Mouse (Mus musculus) ES-E14 (cell line): ENCODE data around the gene Agps. TPM values are rescaled to one million over a fixed set of nuclear protein-coding genes. Genes with fewer than 3 reads are reported as not detected.

Experiments
- DNase-seq: peaks from one replicate; pipeline ENCODE4 v3.0.0-alpha.2; 2013; ENCODE audit warnings: low read depth, low spot score
- H3K27ac ChIP-seq: 2 replicates; pipeline ENCODE4 v1.5.1; 2012; ENCODE audit warnings: low read depth, mild to moderate bottlenecking, low read length, moderate library complexity, mixed read lengths; ENCODE audit not compliant: poor library complexity, insufficient read depth, severe bottlenecking
- H3K36me3 ChIP-seq: 2 replicates; pipeline ENCODE4 v1.6.1; 2012; ENCODE audit warnings: mild to moderate bottlenecking, low read length, moderate library complexity, mixed read lengths; ENCODE audit not compliant: control insufficient read depth, poor library complexity, insufficient read depth, severe bottlenecking
- H3K4me1 ChIP-seq, 2 experiments: fragments of 150-350 bp in 1 of 2; sonication (generic) in 1 of 2; 2 replicates each; pipeline ENCODE4 v1.6.1; 2012; ENCODE audit warnings: low read length in 2 of 2, mild to moderate bottlenecking in 1 of 2, mixed read lengths in 1 of 2; ENCODE audit not compliant: control insufficient read depth in 2 of 2, insufficient read depth in 2 of 2, poor library complexity in 1 of 2
- H3K4me3 ChIP-seq, 2 experiments: fragments of 150-350 bp in 1 of 2; sonication (generic) in 1 of 2; 2 replicates each; pipeline ENCODE4 v1.5.1; 2012; ENCODE audit warnings: low read length in 2 of 2, low read depth in 1 of 2, mild to moderate bottlenecking in 1 of 2, mixed read lengths in 1 of 2; ENCODE audit not compliant: insufficient read depth in 1 of 2, poor library complexity in 1 of 2, severe bottlenecking in 1 of 2
- H3K9ac ChIP-seq: 2 replicates; pipeline ENCODE4 v1.6.1; 2012; ENCODE audit warnings: low read depth, mild to moderate bottlenecking, low read length, mixed read lengths; ENCODE audit not compliant: poor library complexity, insufficient read depth, severe bottlenecking
- H3K9me3 ChIP-seq: fragments of 150-350 bp; sonication (generic); 2 replicates; pipeline ENCODE4 v1.6.1; 2012; ENCODE audit warnings: low read depth, mild to moderate bottlenecking, low read length; ENCODE audit not compliant: control insufficient read depth, insufficient read depth
- CHD2 ChIP-seq: IDR thresholded peaks from 2 replicates; pipeline ENCODE4 v1.6.1; 2014; ENCODE audit warnings: mild to moderate bottlenecking, low read depth, low read length, inconsistent platforms
- HCFC1 ChIP-seq: IDR thresholded peaks from 2 replicates; pipeline ENCODE4 v1.6.1; 2012; ENCODE audit warnings: low read length, inconsistent platforms, borderline replicate concordance; ENCODE audit not compliant: insufficient read depth
- MAFK ChIP-seq: IDR thresholded peaks from 2 replicates; pipeline ENCODE4 v1.6.1; 2014; ENCODE audit warnings: mild to moderate bottlenecking, low read depth, low read length, inconsistent platforms; ENCODE audit not compliant: insufficient read depth
- ZC3H11A ChIP-seq: IDR thresholded peaks from 2 replicates; pipeline ENCODE4 v1.6.1; 2012; ENCODE audit warnings: low read depth, mild to moderate bottlenecking, inconsistent platforms, low read length, borderline replicate concordance
- ZNF384 ChIP-seq: IDR thresholded peaks from 2 replicates; pipeline ENCODE4 v1.6.1; 2012; ENCODE audit warnings: low read depth, low read length, inconsistent platforms
- in situ Hi-C, 2 experiments: fragments of 600-800 bp; cut with MboI; formaldehyde crosslinking; loops; one replicate each; pipeline ENCODE4 v1.15.1; 2025; ENCODE audit warnings: low sequenced_read_pairs in 2 of 2, inconsistent platforms in 1 of 2; ENCODE audit not compliant: unreplicated experiment in 2 of 2
- total RNA-seq: library from RNA; depleted of rRNA; stranded (reverse); fragments of 300-350 nt; gene quantifications from 2 replicates; pipeline ENCODE4 v1.2.3, GENCODE M21; 2012

Agps gene
- total RNA-seq, 1 experiment: 101 TPM

- Histone ChIP-seq H3K4me1 (no peaks in the 10 kb centered on the region; a peak in 1 of 4 replicates), H3K9ac (no peak overlapping the region), H3K4me3 (no peak overlapping the region), H3K36me3 (no peaks in the 10 kb centered on the region; the same call in 1 of the 2 replicates), H3K9me3 (no peaks in the 10 kb centered on the region), H3K27ac (no peak overlapping the region)
- DNase-seq: no peak
- in situ Hi-C loops: no loop called here
- TF ChIP-seq MAFK: no peak
- no peak for TF ChIP-seq CHD2
- TF ChIP-seq ZNF384: no peak
- TF ChIP-seq HCFC1: no peak
Observed at GRCm38 (mm10) chr2:75852483-75852882, 20.5 kb downstream of the Agps start.

GRCm38 (mm10) chr2:75854136-75854535 lies 22.2 kb downstream of the Agps start:
- TF ChIP-seq CHD2 (no peak), ZC3H11A (no peak), HCFC1 (no peak), MAFK (no peak), ZNF384 (no peak)
- no peak for DNase-seq
- H3K9me3 ChIP-seq: no peaks in the 10 kb centered on the region
- in situ Hi-C loops: no loop called here
- no peak overlapping the region for H3K27ac ChIP-seq
- no peak overlapping the region for H3K4me3 ChIP-seq
- no peaks in the 10 kb centered on the region; a peak in 1 of 4 replicates for H3K4me1 ChIP-seq
- no peaks in the 10 kb centered on the region; the same call in 1 of the 2 replicates for H3K36me3 ChIP-seq
- H3K9ac ChIP-seq: no peak overlapping the region

GRCm38 (mm10) chr2:75861115-75861514 lies 29.1 kb downstream of the Agps start:
- no peaks in the 10 kb centered on the region for H3K9me3 ChIP-seq
- H3K9ac ChIP-seq: no peak overlapping the region
- H3K4me3 ChIP-seq: no peak overlapping the region
- in situ Hi-C loops: no loop called here
- H3K27ac ChIP-seq: no peak overlapping the region
- peaks cover 5% of the 10 kb centered on the region for H3K36me3 ChIP-seq
- H3K4me1 ChIP-seq: peaks cover 0 to 14% of the 10 kb centered on the region in 2 experiments; a peak in 3 of 4 replicates
- peak; percentile 56 for DNase-seq
- TF ChIP-seq CHD2 (no peak), ZNF384 (peak; percentile 76)

GRCm38 (mm10) chr2:75869604-75870003 lies 37.6 kb downstream of the Agps start:
- peak; percentile 51 for TF ChIP-seq CHD2
- no peak for TF ChIP-seq MAFK
- TF ChIP-seq ZC3H11A: no peak
- TF ChIP-seq ZNF384: no peak
- in situ Hi-C loops: no loop called here
- Histone ChIP-seq H3K36me3 (peaks cover 4% of the 10 kb centered on the region), H3K4me3 (peak overlapping the region; percentile 14 to 21; a peak in 3 of 4 replicates), H3K4me1 (peaks cover 12 to 27% of the 10 kb centered on the region in 2 experiments), H3K27ac (peak overlapping the region; percentile 96), H3K9ac (no peak overlapping the region), H3K9me3 (no peaks in the 10 kb centered on the region)
- DNase-seq: peak; percentile 71

- TF ChIP-seq HCFC1: no peak; the same call in 1 of the 2 replicates
- TF ChIP-seq CHD2: no peak
- TF ChIP-seq ZNF384: no peak
- no peak for TF ChIP-seq ZC3H11A
- no peak for TF ChIP-seq MAFK
- Histone ChIP-seq H3K9ac (no peak overlapping the region), H3K4me3 (0 out of 4 replicates have a peak overlapping the region, but pooled peaks of 1 of the 2 experiments have one; percentile 17), H3K27ac (peak overlapping the region; percentile 77), H3K4me1 (peaks cover 12 to 21% of the 10 kb centered on the region in 2 experiments), H3K9me3 (no peaks in the 10 kb centered on the region), H3K36me3 (no peaks in the 10 kb centered on the region; the same call in 1 of the 2 replicates)
- peak; percentile 58 for DNase-seq
- in situ Hi-C loops: no loop called here
Observed at GRCm38 (mm10) chr2:75874008-75874559, 42.1 kb downstream of the Agps start.
